Mouse (Mus musculus): Measurements from ENCODE around the gene Adad2.
A peak's percentile ranks its signal among the peaks of the same experiment; 100 is the strongest.

The Adad2 gene

DNA sequence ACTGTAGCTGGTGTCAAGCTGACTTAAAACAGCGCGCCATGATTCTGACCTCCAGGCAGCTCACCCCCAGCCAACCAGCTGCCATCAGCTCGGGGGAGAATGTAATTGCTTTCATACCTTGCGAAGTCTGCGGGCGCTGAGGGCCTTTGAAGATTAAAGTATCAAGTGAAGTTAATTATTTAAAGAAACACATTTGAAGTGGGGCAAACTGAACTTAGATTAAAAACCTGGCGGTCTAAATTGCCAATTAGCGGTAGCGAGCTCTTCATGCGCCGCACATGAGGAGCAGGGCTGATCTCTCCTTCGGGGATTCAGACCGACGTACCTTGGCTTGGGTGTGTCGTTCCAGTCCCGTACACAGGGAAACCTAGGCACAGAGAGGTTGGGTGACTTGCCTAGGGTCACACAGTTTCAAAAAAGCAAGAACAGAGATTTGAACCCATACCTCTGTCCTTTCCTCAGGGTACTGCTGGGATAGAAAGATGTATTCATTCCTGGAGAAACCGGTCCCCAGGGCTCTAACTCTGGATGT, 31.9 kb downstream of the Adad2 start:
- DNase-seq, result no peak

DNA sequence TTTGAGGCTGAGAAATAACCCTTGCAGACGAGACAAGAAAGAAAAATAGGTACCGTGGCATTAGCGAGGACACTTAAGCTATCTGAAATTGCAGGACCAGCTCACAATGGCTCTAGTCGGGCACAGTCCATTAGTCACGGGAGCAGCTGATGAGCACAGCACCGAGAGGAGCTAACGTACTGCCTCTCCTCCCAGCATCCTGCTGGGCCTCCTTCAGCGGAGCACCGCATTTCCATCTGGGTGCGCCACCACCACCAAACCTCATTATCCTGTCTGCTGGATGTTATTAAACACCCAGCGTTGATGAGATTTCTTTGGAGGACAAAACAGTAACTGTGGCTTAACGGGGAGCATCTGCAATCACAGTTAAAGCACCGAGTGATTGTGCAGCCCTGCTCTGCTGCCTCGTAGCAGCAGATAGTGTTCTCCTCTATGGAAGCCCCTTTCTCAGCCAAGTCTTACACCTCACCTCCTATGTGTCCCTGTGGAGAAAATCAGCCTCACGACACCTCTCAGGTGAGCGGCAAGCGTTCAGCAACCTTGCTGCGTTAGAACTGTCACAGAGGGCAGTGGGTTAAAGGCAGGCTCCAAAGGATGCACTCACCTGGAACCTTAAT, 32.5 kb downstream of the Adad2 start:
- DNase-seq, result no peak

DNA sequence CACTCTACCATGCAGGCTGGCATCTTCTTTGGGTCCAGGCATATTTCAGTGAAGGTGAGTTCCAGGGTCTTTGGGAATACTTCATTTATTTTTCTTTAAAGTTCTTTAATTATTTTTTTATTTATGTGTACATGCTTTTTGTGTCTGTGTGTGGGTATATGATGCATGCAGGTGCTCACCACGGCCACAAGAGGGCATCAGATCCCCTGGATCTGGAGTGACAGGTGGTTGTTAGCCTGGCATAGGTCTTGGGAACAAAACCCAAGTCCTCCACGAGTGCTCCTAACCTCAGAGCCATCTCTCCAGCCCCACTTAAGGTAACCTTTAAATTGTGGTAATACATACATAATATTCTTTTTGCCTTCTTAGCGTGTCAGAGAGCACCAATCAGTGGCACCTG, 33.6 kb downstream of the Adad2 start:
- no peak for DNase-seq

DNA sequence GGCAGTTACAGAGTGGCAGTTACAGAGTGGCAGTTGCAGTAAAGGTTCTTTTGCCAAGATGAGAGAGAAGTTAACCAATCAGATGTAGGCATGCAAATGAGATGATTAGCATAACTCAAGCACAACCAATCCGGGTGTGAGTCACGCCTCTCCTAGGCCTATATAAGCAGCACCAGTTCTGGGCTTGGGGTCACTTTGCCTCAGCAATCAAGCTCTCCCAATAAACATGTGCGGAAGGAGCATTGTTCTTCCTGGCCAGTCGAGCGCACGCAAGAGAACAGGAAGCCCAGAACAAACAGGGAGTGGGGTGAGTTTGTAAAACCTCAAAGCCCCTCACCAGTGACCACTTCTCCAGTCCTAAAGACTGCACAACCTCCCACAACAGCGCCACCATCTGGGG, 34.3 kb downstream of the Adad2 start:
- DNase-seq, result no peak

DNA sequence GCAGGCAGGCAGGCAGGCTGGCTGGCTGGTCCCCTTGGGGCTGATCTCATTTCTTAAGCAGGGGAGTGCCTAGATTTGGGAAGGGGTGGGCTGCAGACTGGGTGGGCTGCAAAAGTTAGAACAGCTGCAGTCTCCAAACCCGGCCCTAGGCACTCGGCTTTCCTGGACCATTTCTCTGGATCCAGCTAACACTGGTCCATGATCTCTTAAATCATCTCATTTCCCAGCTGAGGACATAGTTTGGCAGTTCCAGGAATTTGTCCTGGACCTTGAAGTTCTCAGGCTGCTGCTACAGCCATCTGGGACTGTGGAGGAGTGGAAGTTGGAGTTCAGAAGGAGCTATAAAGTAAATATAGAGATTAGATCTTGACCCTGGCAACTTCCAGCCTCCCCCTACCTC, 38.8 kb downstream of the Adad2 start:
- DNase-seq, result no peak

DNA sequence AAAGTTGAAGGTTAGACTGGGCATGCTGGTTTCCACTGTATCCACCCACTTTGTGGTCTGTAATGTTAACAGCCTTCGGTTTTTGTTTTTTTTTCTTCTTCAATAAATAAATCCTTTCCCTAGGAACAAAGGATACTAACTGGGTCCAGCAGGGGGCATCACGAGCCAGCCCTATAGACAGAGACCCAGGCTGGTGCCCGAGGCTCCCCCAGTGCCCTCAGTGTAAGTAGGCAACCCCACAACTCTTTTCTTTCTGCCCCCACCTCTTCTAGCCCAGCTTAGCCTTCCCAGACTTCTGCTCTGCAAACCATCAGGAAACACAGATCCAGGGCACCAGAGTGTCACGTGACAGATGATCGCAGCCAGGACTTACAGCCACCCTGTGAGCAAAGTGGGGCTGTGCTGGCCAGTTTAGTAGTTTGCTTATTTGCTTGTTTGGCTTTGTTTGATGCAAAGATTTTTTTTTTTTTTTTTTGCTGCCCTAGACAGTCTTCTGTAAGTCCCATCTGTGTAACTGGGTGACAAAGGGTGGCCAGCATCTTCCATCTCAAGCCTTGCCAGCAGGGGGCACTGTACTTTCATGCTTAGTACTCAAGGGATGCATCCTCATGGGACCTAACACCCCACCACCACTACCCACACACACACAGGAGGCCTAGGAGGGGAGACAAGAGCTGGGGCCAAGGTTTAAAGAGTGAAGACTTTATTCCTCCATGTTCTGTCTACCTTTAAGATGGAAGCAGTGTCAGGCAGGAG, 44.3 kb downstream of the Adad2 start:
- no peak for DNase-seq

DNA sequence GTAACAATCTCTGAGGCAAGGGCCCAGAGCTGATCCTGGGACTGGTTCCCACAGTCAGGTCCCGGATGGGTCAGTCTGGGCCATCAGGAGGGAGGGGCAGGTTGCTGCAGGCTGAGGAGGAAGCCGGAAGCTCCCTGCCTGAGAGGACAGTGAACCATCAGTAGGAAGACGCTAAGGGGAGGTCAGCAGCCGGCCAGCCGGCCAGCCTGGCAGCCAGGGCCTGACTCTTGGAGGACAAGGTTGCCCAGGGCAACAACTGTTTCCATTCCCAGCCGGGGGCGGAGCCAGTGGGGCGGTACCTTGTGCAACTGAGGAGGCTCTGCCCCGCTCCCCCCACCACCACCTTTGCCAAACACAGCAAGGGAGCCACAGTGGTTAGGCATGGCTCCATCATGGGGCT, 48.5 kb downstream of the Adad2 start:
- peak; percentile 21 to 34 for DNase-seq

DNA sequence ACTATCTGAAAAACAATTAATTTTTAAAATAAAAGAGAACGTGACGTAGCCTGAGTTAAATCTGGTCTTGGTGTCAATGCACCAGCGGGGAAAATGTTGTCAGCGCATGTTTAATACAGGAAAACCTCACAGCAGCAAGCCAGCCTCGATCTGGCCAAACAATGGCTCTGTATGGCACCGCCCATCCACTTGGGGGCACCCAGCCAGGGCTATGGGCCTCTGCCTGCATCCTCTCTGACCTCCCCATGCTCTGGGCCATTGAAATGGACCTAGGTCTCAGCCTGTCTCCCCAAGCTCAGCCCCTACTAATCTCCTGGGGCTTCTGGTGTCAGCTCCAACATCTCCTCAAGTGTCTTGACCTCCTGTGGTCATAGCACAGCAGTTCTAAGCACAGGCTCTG, 49.3 kb downstream of the Adad2 start:
- DNase-seq, result no peak

DNA sequence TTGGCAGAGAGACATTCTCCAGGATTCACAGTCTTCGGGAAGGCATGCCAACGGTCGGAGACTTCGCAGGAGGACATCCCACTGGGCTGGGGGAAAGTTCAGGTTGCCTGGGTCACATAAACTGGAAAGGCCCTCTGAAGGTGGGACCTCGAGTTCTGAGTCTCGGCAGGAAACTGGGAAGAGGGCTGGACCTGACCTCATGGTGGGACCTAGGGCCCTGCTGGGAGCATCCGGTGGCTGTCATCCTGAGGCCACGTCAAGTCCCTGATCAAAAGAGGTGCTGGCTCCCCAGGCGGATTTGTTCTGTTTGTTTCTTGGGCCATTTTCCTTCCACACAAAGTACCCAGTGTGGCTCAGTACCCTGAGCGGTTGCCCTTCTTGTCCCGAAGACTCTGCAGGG, 50.9 kb downstream of the Adad2 start:
- DNase-seq, result no peak

DNA sequence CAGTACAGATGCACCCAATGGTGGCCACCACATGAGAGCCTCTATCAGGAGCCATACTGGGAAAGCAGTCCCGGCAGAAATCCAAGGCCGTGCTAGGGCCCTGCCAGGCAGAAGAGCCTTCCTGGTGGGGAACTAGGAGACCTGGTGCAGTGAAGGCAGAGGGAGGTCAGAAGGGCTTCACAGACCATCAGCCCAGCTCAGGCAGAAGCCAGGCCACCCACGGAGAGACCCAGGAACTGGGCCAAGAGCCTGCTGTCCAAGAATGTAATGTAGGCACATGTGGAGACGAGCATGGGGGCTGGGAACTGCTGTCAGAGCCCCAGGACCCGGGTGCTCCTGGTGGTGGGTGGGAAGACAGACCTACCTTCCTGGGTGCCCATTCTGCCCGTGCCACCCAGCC, 52.7 kb downstream of the Adad2 start:
- no peak for DNase-seq
